Mouse (Mus musculus): ENCODE measurements at regions not wholly inside any gene's neighbourhood (a gene's known extent, or its start where the extent isn't known, plus 50 kb on each side); places are given as distances from the start of the nearest gene placed in this dataset.

DNA sequence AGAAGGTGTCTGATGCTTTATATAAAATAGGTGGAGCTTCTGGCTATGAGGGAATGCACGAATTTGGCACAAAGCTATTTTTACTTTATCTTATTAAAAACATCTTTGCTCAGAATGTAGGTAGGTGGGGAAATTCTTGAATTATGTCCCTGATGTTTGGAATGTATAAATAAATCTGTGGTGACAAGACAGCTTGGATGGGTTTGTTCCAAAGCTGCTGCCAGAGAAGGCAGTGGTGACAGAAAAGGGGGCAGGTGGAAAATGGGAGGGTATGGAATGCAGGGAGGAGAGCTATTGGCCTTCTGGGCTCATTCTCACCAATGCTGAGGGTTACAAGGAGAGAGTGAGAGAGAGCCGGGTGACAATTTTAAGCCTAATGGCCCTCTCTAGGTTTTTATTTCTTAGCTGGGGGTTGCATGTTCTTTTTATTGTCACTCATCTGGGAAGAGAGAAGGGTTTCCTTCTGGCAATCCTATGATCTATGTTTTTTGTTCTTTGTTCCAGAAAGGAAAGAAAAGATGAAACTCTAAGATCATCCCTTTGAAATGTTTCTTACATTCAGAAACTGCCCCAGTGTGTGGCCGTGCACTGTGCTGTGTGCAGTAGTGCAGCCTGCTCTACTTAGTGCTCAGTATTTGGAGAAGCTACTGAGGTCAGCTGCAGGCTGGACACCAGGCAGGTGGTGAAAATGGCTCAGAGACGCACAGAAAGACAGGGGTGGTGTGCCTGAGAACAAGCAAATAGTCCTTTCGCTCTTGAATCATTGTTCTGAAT, 205.2 kb upstream of the Fam92a start:
- DNase-seq = no peak

- DNase-seq = no peak
Measured at GRCm38 (mm10) chr4:12369551-12369950, 197.7 kb upstream of the Fam92a start.

DNA sequence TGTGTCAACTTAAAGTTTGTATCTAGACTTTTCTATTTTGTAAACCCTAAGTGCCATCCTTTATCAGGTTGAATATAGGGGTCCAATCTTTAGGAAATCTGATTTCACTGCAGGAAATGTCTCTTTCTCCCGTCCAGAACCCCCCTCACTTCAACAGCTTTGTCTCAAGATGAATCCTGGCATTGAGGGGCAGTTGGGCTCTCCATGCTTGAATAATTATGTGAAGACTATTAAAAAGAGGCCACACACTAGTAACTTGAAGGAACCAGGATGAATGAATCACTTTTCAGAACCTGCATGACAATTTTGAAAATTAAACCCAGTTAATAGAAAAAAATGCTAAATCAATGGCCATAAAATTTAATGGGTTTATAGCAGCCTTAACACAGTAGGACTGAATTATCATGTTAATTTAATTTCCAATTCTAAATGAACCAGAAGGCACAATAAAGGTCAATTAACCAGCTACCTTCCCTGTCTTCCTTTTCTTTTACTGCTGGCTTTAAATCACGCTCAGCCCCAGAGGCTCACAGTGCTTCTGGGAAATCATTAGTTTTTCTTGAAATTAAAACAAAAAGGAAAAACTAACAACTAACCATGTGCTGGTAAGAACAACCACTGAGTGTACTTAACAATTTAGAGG, 185.3 kb upstream of the Fam92a start:
- DNase-seq = no peak

DNA sequence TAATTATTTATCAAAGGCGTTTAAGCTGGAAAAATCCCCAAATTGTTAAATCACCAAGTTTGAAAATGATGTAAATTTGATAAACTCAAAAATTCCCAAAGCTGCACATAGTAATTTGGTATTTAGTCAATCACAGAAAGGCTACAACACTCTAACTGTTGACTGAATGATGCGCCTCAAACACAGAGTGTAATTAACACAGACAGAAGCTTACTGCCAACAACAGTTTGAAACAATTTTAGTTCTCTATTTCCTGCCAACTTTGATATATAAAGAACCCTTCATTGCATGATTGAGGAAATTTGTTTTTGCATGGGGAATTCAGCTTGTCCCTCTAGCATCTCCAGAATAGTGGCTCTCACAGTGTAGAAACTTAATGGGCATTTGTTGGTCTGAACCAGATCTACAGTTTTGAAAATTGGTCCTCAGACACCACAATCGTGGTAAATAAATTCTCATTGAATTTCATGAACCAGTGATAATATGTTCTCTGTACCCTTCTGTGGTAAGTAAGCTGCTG, 181.6 kb upstream of the Fam92a start:
- no peak for DNase-seq

DNA sequence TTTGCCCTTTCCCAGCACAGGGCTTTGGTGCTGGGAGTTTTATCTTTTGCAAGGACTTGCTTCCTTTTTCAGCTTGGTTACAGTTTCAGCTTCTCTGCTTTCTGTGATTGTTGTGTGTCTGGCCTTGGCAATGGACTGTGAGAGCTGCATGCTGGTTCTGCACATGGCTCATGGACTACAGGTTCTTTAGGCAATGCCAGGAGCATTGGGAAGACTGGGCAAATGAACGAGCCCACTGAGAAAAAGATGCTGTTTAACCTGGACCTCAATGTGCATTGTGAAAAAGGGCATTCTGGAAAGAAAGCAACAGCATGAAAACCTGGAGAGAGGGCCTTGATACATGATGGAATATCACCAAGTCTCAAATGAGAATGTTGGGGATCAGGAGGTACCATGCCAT, 167.4 kb upstream of the Fam92a start:
- DNase-seq = no peak

- no peak for DNase-seq
Measured at GRCm38 (mm10) chr4:12334832-12335587, 163.2 kb upstream of the Fam92a start.

DNA sequence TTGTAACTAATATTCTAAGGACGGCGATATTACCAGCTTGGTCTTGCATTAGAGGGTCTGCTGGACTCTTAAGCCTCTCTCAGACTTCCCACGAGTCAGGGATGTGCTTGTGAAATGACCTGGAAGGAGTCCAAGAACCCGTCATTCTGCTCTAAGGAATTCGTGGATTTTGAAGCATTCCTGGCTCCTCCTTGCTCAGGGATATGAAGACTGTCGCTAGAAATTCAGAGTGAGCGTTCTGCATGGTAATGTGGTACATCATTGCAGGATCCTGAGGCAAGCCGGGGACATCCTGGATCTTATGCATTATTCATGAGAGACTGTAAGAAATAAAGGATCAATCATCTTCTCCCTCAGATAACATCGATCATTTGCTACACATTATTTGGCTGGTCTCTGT, 162.6 kb upstream of the Fam92a start:
- no peak for DNase-seq

DNA sequence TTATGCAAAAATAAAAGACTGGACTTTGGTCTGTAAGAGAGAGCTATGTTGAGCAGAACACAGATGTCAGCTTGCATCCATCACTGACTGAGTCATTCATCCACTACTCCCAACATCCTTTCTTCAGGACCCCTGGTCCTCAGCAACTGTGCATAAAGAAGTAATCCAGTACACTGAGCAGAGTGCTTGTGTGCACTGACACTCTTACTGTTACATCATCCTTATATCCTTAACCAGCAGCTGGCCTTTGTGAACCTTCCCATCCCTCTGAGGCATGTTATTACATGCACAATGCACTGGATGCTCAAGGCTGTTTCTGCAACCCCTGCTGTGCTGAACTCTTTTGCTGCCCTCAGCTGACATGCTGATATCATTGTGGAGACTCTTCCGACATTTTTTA, 144.2 kb upstream of the Fam92a start:
- DNase-seq = no peak

- no peak for DNase-seq
Measured at GRCm38 (mm10) chr4:12308332-12308731, 136.5 kb upstream of the Fam92a start.

DNA sequence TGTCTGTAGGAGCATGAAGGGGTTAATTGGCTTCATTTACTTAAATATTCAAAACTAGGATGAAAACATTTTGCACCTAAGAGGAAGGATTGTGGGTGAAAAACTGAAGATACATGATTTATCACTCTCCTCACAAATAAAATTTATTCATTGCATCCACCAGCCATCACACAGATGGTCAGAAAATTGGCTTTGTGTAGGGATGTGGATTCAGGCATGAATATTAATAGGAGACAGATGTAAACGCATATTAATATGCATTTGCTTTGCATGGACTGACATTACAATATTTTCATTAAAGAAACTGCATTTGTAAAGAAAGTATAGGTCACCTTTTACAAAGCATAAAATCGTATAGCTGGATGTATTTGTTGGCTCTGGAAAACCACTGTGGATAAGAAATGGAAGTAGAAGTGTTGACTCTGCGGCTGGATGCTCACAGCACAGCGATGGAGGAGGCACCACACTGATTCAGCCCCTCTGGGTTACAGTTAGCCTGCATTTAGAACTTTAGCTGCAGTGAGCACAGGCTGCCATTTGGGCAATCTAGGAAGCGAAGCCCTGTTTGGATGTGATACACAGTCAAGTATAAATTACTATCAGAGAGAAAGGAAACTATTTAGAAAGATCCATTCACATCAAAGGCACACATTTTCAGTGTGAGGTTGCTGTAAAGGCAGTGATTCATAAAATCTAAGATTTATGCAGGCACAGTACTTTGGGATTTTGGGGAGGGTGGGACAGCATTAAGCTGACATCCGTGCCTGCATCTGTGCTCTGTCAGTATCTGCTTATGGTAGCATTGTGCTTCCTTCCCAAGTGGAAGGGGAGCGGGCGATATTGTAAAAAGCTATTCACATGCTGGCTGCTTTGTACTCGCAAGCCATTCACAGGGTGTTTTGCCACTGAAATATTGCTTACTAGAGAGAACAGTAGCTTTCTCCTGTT, 135.1 kb upstream of the Fam92a start:
- no peak for DNase-seq

- no peak for DNase-seq
Measured at GRCm38 (mm10) chr4:12287079-12287686, 115.4 kb upstream of the Fam92a start.

DNA sequence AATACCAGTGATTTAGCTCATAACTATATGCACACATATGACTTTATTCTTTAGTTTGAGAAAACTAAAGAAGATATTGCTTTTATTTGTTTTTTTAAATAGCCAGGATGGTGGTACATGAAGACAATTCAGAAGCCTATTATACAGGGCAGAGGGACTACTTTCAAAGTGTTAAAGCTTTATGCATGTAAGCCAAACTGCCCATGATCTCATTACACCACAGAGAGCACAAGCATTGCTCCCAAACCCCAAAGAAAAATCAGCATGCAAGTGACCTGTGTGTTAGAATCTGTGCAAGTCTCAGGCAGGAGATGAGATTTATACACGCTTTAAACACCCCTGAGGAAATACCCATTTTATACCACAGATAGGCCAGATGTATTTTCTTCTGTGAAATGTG, 114.6 kb upstream of the Fam92a start:
- DNase-seq = no peak

DNA sequence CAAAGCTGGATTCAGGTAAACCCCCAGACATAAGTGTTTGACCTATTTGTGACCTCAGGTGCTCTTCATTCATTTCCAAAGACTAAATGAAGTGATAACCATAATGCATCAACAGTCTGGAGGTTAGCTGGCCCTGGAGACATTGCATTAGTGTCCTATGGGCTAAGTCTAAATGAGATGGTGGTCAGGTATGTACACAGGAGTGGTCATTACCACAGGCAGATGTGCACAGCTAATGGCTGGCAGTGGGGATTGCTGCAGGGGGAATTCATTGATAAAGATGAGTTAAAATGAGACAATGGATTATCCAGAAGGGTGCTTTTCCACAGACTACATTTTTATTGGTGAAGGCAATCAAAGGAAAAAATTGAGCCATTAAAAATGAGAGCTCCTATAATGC, 114.2 kb upstream of the Fam92a start:
- DNase-seq = no peak

DNA sequence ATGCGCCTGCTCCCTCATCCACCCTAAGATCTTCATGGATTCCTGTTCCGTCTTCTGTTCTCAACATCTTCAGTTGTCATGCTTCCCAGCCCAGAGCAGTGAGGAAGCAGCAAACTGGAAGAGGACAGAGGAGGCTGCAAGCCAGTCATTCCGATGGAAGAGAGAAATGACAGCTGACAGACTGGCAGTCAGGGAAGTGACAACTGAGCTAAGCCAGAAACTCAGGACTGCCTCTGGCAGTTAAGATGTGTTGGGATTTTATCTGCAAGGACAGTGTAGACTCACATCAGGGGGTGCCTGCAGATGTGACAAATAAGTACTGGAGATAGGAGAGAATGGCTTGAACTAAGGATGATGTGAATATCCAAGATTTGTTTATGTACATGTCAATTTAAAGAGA, 106.1 kb upstream of the Fam92a start:
- DNase-seq = no peak

DNA sequence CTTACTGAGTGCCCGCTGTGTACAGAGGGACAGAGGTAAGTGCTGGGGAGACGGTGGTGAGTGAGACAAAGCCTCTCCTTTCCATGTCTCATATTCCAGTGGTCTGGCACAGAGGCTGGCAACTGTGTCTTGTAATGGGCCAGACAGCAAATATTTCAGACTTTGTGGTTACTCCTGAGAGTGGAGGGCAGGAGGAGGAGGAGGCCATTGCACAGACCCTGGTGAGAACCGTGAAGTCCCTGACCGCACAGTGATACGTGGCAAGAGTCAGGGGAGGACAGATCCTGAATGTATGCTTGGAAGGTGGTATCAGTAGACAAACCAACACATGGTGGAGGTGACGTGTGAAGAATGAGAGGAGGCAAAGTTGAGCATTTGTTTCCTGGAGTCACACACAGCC, 101.6 kb upstream of the Fam92a start:
- DNase-seq = no peak

GRCm38 (mm10) chr4:12272914-12273313, 101.1 kb upstream of the Fam92a start:
- no peak for DNase-seq

- DNase-seq = no peak
Measured at GRCm38 (mm10) chr4:12272378-12272777, 100.6 kb upstream of the Fam92a start.

GRCm38 (mm10) chr4:12263746-12264145, 91.9 kb upstream of the Fam92a start:
- DNase-seq = no peak

DNA sequence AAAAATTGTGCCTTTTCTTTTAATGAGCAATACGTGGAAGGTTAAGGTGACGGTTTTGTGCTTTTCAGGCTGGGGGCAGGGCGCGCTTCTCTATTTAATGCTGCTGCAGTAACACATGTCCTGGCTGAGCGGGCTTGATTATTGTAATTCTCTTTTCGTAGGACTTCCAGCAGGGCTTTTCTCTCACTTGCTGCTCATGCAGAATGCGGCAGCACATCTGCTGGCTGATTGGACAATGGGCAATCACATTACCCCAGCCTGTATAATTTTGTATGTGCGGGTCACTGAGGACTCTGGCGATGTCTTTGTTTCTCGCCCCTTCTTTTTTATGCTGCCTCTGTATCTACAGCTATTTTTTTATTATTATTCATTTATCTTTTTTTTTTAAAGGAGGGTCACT, 91.4 kb upstream of the Fam92a start:
- no peak for DNase-seq

DNA sequence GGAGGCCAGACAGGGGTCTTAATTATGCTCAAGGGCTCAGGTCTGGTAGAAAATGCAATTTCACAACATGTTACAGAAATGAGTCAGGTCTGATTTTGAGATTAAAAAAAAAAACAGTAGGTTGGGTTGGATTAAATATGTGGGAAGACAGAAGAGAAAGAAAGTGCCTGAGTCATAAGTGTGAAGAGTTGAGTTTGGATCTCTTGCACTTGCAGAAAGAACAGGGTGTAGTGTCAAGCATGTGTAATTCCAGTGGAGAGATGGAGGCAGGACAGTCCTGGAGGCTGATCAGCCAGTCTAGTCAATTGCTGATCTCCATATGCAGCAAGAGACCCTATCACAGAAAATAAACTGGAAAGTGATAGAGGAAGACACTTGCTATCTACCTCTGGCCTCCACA, 76.2 kb upstream of the Fam92a start:
- no peak for DNase-seq

DNA sequence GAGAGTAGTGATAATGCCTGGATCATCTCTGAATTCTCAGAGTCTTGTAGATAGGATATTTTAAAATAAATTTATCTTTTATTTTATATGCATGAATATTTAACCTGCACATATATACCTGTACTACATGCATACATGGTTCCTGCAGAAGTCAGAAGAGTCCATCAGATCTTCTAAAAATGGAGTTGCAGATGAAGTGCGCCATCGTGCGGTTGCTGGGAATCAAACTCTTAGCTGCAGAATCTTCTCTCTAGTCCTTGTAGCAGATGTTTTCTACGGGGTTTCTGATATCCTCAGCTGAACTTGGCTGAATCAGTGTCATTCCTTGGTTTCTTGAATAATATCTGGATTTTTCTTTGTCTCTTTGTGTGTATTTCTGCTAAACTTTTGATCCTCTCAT, 74.8 kb upstream of the Fam92a start:
- no peak for DNase-seq

- DNase-seq = peak in 1 of 2 experiments; percentile 2
Measured at GRCm38 (mm10) chr4:12240941-12241571, 69.2 kb upstream of the Fam92a start.

Measured in thymus, adult 18-20 months (tissue).